Mouse (Mus musculus): ENCODE results near the gene Zfp213. TPM values are rescaled to one million over a fixed set of nuclear protein-coding genes. Genes with fewer than 3 reads are reported as not detected.

Zfp213 gene
- total RNA-seq, 2 experiments from 2014 or later: 5.3 to 6.5 TPM

Other genes starting within 250 kb of the Zfp213 start
- gene Vmn2r115, start 220.5 kb downstream of the Zfp213 start, total RNA-seq (2015): not detected in 2 replicates
- gene Vmn2r115, start 220.5 kb downstream of the Zfp213 start, total RNA-seq (2017): not detected in 2 replicates
- gene Vmn2r116, start 179.6 kb downstream of the Zfp213 start, total RNA-seq (2015): not detected in 2 replicates
- gene Vmn2r116, start 179.6 kb downstream of the Zfp213 start, total RNA-seq (2017): not detected in 2 replicates
- not detected in 2 replicates for gene Vmn2r117, start 84.5 kb downstream of the Zfp213 start, total RNA-seq (2015)
- gene Vmn2r117, start 84.5 kb downstream of the Zfp213 start, total RNA-seq (2017): not detected in 2 replicates
- gene Zfp13, start 35.2 kb upstream of the Zfp213 start, total RNA-seq (2015): 0.37 TPM in 1 of 2 replicates, not detected in the other
- 0.92 and 1.3 TPM in 2 replicates for gene Zfp13, start 35.2 kb upstream of the Zfp213 start, total RNA-seq (2017)
- not detected in 2 replicates for gene Zscan10, start 36.6 kb upstream of the Zfp213 start, total RNA-seq (2015)
- not detected in 2 replicates for gene Zscan10, start 36.6 kb upstream of the Zfp213 start, total RNA-seq (2017)
- gene Mmp25, start 81.0 kb upstream of the Zfp213 start, total RNA-seq (2015): 1.3 and 1.4 TPM in 2 replicates
- gene Mmp25, start 81.0 kb upstream of the Zfp213 start, total RNA-seq (2017): 0.42 and 1.4 TPM in 2 replicates
- not detected in 2 replicates for gene Bicdl2, start 96.3 kb upstream of the Zfp213 start, total RNA-seq (2015)
- not detected in 2 replicates for gene Bicdl2, start 96.3 kb upstream of the Zfp213 start, total RNA-seq (2017)
- 39.1 and 42.7 TPM in 2 replicates for gene Hcfc1r1, start 109.4 kb upstream of the Zfp213 start, total RNA-seq (2015)
- 17.8 and 20.2 TPM in 2 replicates for gene Hcfc1r1, start 109.4 kb upstream of the Zfp213 start, total RNA-seq (2017)
- 32.3 and 33.4 TPM in 2 replicates for gene Thoc6, start 109.6 kb upstream of the Zfp213 start, total RNA-seq (2015)
- gene Thoc6, start 109.6 kb upstream of the Zfp213 start, total RNA-seq (2017): 45.7 and 51.2 TPM in 2 replicates
- gene Tnfrsf12a, start 113.2 kb upstream of the Zfp213 start, total RNA-seq (2015): 3.6 and 4.3 TPM in 2 replicates
- gene Tnfrsf12a, start 113.2 kb upstream of the Zfp213 start, total RNA-seq (2017): 5.9 and 7.9 TPM in 2 replicates
- not detected in 2 replicates for gene Cldn6, start 115.0 kb upstream of the Zfp213 start, total RNA-seq (2015)
- not detected in 2 replicates for gene Cldn6, start 115.0 kb upstream of the Zfp213 start, total RNA-seq (2017)
- not detected in 2 replicates for gene Cldn9, start 119.8 kb upstream of the Zfp213 start, total RNA-seq (2015)
- gene Cldn9, start 119.8 kb upstream of the Zfp213 start, total RNA-seq (2017): not detected in 2 replicates
- gene 1520401A03Rik, start 158.5 kb upstream of the Zfp213 start, total RNA-seq (2015): not detected in 2 replicates
- not detected in 2 replicates for gene 1520401A03Rik, start 158.5 kb upstream of the Zfp213 start, total RNA-seq (2017)
- 34.5 and 36.9 TPM in 2 replicates for gene Pkmyt1, start 162.1 kb upstream of the Zfp213 start, total RNA-seq (2015)
- 17.3 and 20.5 TPM in 2 replicates for gene Pkmyt1, start 162.1 kb upstream of the Zfp213 start, total RNA-seq (2017)
- gene Paqr4, start 176.6 kb upstream of the Zfp213 start, total RNA-seq (2015): 1.3 and 1.6 TPM in 2 replicates
- 1.9 and 2.4 TPM in 2 replicates for gene Paqr4, start 176.6 kb upstream of the Zfp213 start, total RNA-seq (2017)
- gene Kremen2, start 181.6 kb upstream of the Zfp213 start, total RNA-seq (2015): 0.05 TPM in 1 of 2 replicates, not detected in the other
- gene Kremen2, start 181.6 kb upstream of the Zfp213 start, total RNA-seq (2017): not detected in 2 replicates
- 4.7 and 5.1 TPM in 2 replicates for gene Flywch1, start 207.4 kb upstream of the Zfp213 start, total RNA-seq (2015)
- gene Flywch1, start 207.4 kb upstream of the Zfp213 start, total RNA-seq (2017): 9.9 and 10.6 TPM in 2 replicates
- gene Flywch2, start 221.8 kb upstream of the Zfp213 start, total RNA-seq (2015): 1.1 and 3.3 TPM in 2 replicates
- not detected in 2 replicates for gene Flywch2, start 221.8 kb upstream of the Zfp213 start, total RNA-seq (2017)
- gene Srrm2, start 226.3 kb upstream of the Zfp213 start, total RNA-seq (2015): 298 and 382 TPM in 2 replicates
- 96.7 and 109 TPM in 2 replicates for gene Srrm2, start 226.3 kb upstream of the Zfp213 start, total RNA-seq (2017)